Mouse (Mus musculus) frontal cortex, adult (tissue): ENCODE measurements around the gene Ntm.
A peak's percentile ranks its signal among the peaks of the same experiment; 100 is the strongest.

Source experiments
- ATAC-seq: cut with Nextera tagmentation; 2 replicates; pipeline ENCODE4 v1.9.2; 2017; ENCODE audit warnings: mild to moderate bottlenecking, moderate library complexity, mixed read lengths; ENCODE audit not compliant: low TSS enrichment

Ntm gene

GRCm38 (mm10) chr9:29412181-29412771 lies 550.7 kb downstream of the Ntm start:
- peak; percentile 53 for ATAC-seq

- ATAC-seq = peak; percentile 53
These were observed 551.3 kb downstream of the Ntm start for GRCm38 (mm10) chr9:29411408-29412180.

- ATAC-seq = no peak
These were observed 552.1 kb downstream of the Ntm start for GRCm38 (mm10) chr9:29410728-29411407.

- no peak for ATAC-seq
These were observed 552.7 kb downstream of the Ntm start for GRCm38 (mm10) chr9:29410284-29410683.

- ATAC-seq = no peak
These were observed 553.6 kb downstream of the Ntm start for GRCm38 (mm10) chr9:29409216-29409907.

- no peak for ATAC-seq
These were observed 555.0 kb downstream of the Ntm start for GRCm38 (mm10) chr9:29407954-29408353.

GRCm38 (mm10) chr9:29406973-29407372 lies 556.0 kb downstream of the Ntm start:
- ATAC-seq = no peak

GRCm38 (mm10) chr9:29406046-29406445 lies 556.9 kb downstream of the Ntm start:
- no peak for ATAC-seq

GRCm38 (mm10) chr9:29400151-29400550 lies 562.8 kb downstream of the Ntm start:
- no peak for ATAC-seq

- ATAC-seq = no peak
These were observed 566.8 kb downstream of the Ntm start for GRCm38 (mm10) chr9:29396101-29396500.

- ATAC-seq = no peak
These were observed 569.8 kb downstream of the Ntm start for GRCm38 (mm10) chr9:29393136-29393535.

GRCm38 (mm10) chr9:29390796-29391517 lies 572.0 kb downstream of the Ntm start:
- ATAC-seq = 0 out of 2 replicates have a peak, but pooled peaks have one; percentile 33

GRCm38 (mm10) chr9:29389224-29389623 lies 573.7 kb downstream of the Ntm start:
- ATAC-seq = peak; percentile 84

- ATAC-seq = no peak
These were observed 575.8 kb downstream of the Ntm start for GRCm38 (mm10) chr9:29387136-29387535.

- no peak for ATAC-seq
These were observed 585.6 kb downstream of the Ntm start for GRCm38 (mm10) chr9:29377172-29378002.

GRCm38 (mm10) chr9:29371341-29371740 lies 591.6 kb downstream of the Ntm start:
- no peak for ATAC-seq

- no peak for ATAC-seq
These were observed 593.3 kb downstream of the Ntm start for GRCm38 (mm10) chr9:29369621-29370020.

GRCm38 (mm10) chr9:29368291-29368690 lies 594.6 kb downstream of the Ntm start:
- ATAC-seq = no peak

- no peak for ATAC-seq
These were observed 605.1 kb downstream of the Ntm start for GRCm38 (mm10) chr9:29357796-29358195.

- ATAC-seq = no peak
These were observed 620.6 kb downstream of the Ntm start for GRCm38 (mm10) chr9:29342303-29342702.

GRCm38 (mm10) chr9:29341292-29341691 lies 621.6 kb downstream of the Ntm start:
- ATAC-seq = peak; percentile 64; the same call in 1 of the 2 replicates
